Mouse (Mus musculus) CH12.LX (cell line): Measurements from ENCODE around the gene Cdyl. TPM values are rescaled to one million over a fixed set of nuclear protein-coding genes. Genes with fewer than 3 reads are reported as not detected.

Experiments used
- DNase-seq: peaks from one replicate; pipeline ENCODE4 v3.0.0-alpha.2; 2013; ENCODE audit errors: extremely low read depth
- H3K27ac ChIP-seq: 2 replicates; pipeline ENCODE4 v1.5.1; 2012; ENCODE audit warnings: low read depth, mild to moderate bottlenecking, control low read depth, moderate library complexity; ENCODE audit not compliant: insufficient read depth
- H3K27me3 ChIP-seq: replicated peaks from 2 replicates; pipeline ENCODE3; 2012; ENCODE audit warnings: inconsistent platforms
- H3K36me3 ChIP-seq, 2 experiments: replicated peaks in 1 of 2; 2 replicates each; pipeline versions ENCODE3 to v1.6.1; 2012; ENCODE audit warnings: inconsistent platforms in 1 of 2, low read length in 1 of 2, mild to moderate bottlenecking in 1 of 2, mixed read lengths in 1 of 2, moderate library complexity in 1 of 2; ENCODE audit not compliant: control insufficient read depth in 1 of 2, insufficient read depth in 1 of 2
- H3K4me1 ChIP-seq, 2 experiments: 2 replicates each; pipeline ENCODE4 v1.6.1; 2012; ENCODE audit warnings: inconsistent platforms in 1 of 2, moderate library complexity in 1 of 2; ENCODE audit not compliant: insufficient read depth in 2 of 2, control insufficient read depth in 1 of 2
- H3K4me2 ChIP-seq: 2 replicates; pipeline ENCODE4 v1.6.1; 2012; ENCODE audit warnings: low read depth, mild to moderate bottlenecking, control low read depth; ENCODE audit not compliant: poor library complexity, insufficient read depth, severe bottlenecking
- H3K4me3 ChIP-seq, 3 experiments: fragments of 150-350 bp in 1 of 3; sonication (generic) in 1 of 3; replicated peaks in 1 of 3; 2 replicates each; pipeline versions ENCODE3 to v1.5.1; 2011 to 2012; ENCODE audit warnings: low read depth in 2 of 3, low read length in 2 of 3, mild to moderate bottlenecking in 2 of 3, moderate library complexity in 2 of 3, control low read depth in 1 of 3, improper control_type of control experiment in 1 of 3, inconsistent platforms in 1 of 3, mixed read lengths in 1 of 3; ENCODE audit not compliant: poor library complexity in 1 of 3
- H3K79me2 ChIP-seq: replicated peaks from 2 replicates; pipeline ENCODE4 v1.6.1; 2012; ENCODE audit warnings: mild to moderate bottlenecking, moderate library complexity; ENCODE audit not compliant: control insufficient read depth, poor library complexity, insufficient read depth, severe bottlenecking; ENCODE audit errors: extremely low read depth
- H3K9ac ChIP-seq: 2 replicates; pipeline ENCODE4 v1.6.1; 2012; ENCODE audit warnings: low read depth, mild to moderate bottlenecking, control low read depth, moderate library complexity; ENCODE audit not compliant: insufficient read depth
- H3K9me3 ChIP-seq: replicated peaks from 2 replicates; pipeline ENCODE3; 2012; ENCODE audit warnings: low read length, inconsistent platforms, mixed read lengths
- CTCF ChIP-seq, 2 experiments: IDR thresholded peaks in 1 of 2; conservative IDR thresholded peaks in 1 of 2; 2 replicates each; pipeline ENCODE4 v1.5.1; 2011 to 2012; ENCODE audit warnings: low read depth in 2 of 2, low read length in 2 of 2, improper control_type of control experiment in 1 of 2, inconsistent platforms in 1 of 2, mild to moderate bottlenecking in 1 of 2, moderate library complexity in 1 of 2
- E2F4 ChIP-seq: IDR thresholded peaks from 2 replicates; pipeline ENCODE4 v1.6.1; 2011; ENCODE audit warnings: low read depth, low read length, improper control_type of control experiment; ENCODE audit not compliant: insufficient replicate concordance
- ELF1 ChIP-seq: IDR thresholded peaks from 2 replicates; pipeline ENCODE4 v1.6.1; 2014; ENCODE audit warnings: low read depth, mild to moderate bottlenecking, inconsistent platforms, low read length, improper control_type of control experiment
- EP300 ChIP-seq: IDR thresholded peaks from 2 replicates; pipeline ENCODE4 v1.6.1; 2011; ENCODE audit warnings: low read length, improper control_type of control experiment
- IRF4 ChIP-seq: IDR thresholded peaks from 2 replicates; pipeline ENCODE4 v1.6.1; 2014; ENCODE audit warnings: low read depth, mild to moderate bottlenecking, inconsistent platforms, low read length, improper control_type of control experiment
- KAT2A ChIP-seq: IDR thresholded peaks from 2 replicates; pipeline ENCODE4 v1.6.1; 2012; ENCODE audit warnings: low read length, improper control_type of control experiment, inconsistent platforms; ENCODE audit not compliant: insufficient replicate concordance
- MAFK ChIP-seq: IDR thresholded peaks from 2 replicates; pipeline ENCODE4 v1.6.1; 2011; ENCODE audit warnings: low read length, improper control_type of control experiment; ENCODE audit not compliant: insufficient replicate concordance
- MAZ ChIP-seq: IDR thresholded peaks from 2 replicates; pipeline ENCODE4 v1.6.1; 2012; ENCODE audit warnings: low read depth, mild to moderate bottlenecking, inconsistent platforms, low read length, improper control_type of control experiment, moderate library complexity
- MXI1 ChIP-seq: IDR thresholded peaks from 2 replicates; pipeline ENCODE4 v1.6.1; 2011; ENCODE audit warnings: mild to moderate bottlenecking, low read depth, low read length, improper control_type of control experiment
- NRF1 ChIP-seq: IDR thresholded peaks from 2 replicates; pipeline ENCODE4 v1.6.1; 2014; ENCODE audit warnings: low read depth, mild to moderate bottlenecking, inconsistent platforms, low read length, improper control_type of control experiment, moderate library complexity
- PAX5 ChIP-seq: IDR thresholded peaks from 2 replicates; pipeline ENCODE4 v1.6.1; 2012; ENCODE audit warnings: low read length, inconsistent platforms, mixed read lengths
- POLR2A ChIP-seq: IDR thresholded peaks from 2 replicates; pipeline ENCODE4 v1.6.1; 2011; ENCODE audit warnings: low read depth, mild to moderate bottlenecking, improper control_type of control experiment, low read length
- POLR2AphosphoS2 ChIP-seq: IDR thresholded peaks from 2 replicates; pipeline ENCODE4 v1.6.1; 2011; ENCODE audit warnings: low read depth, low read length, improper control_type of control experiment
- RCOR1 ChIP-seq: conservative IDR thresholded peaks from 2 replicates; pipeline ENCODE4 v1.6.1; 2012; ENCODE audit warnings: low read depth, mild to moderate bottlenecking, inconsistent platforms, low read length, improper control_type of control experiment
- SIN3A ChIP-seq: IDR thresholded peaks from 2 replicates; pipeline ENCODE4 v1.6.1; 2012; ENCODE audit warnings: low read length, improper control_type of control experiment, inconsistent platforms
- SMC3 ChIP-seq: IDR thresholded peaks from 2 replicates; pipeline ENCODE4 v1.6.1; 2011; ENCODE audit warnings: low read depth, low read length, improper control_type of control experiment
- UBTF ChIP-seq: IDR thresholded peaks from 2 replicates; pipeline ENCODE4 v1.6.1; 2012; ENCODE audit warnings: low read depth, mild to moderate bottlenecking, inconsistent platforms, low read length, improper control_type of control experiment, moderate library complexity
- dilution Hi-C: fragments of 300-500 bp; cut with MboI; formaldehyde crosslinking; loops from 2 replicates; pipeline ENCODE4 v1.14.3; 2020; ENCODE audit warnings: low sequenced_read_pairs; ENCODE audit not compliant: extremely low pct_unique_long_range_greater_than_20kb, extremely low pct_ligation_motif_present
- in situ Hi-C: fragments of 300-500 bp; cut with MboI; formaldehyde crosslinking; loops from 3 replicates; pipeline ENCODE4 v1.14.3; 2019; ENCODE audit warnings: low sequenced_read_pairs, low pct_ligation_motif_present, low pct_unique_long_range_greater_than_20kb, mixed read lengths
- polyA plus RNA-seq: library from polyadenylated mRNA; unstranded; fragments of >175 nt; gene quantifications from 2 replicates; pipeline ENCODE4 v1.2.1, GENCODE M21; 2012; ENCODE audit warnings: low read depth; ENCODE audit not compliant: insufficient read length
- total RNA-seq, 2 experiments: library from RNA; depleted of rRNA; stranded (reverse); fragments of 300-350 nt in 1 of 2; fragments of >200 nt in 1 of 2; gene quantifications; 2 replicates each; pipeline ENCODE4 v1.2.3; 2012 to 2014

Gene Cdyl
- total and polyA plus RNA-seq, 3 experiments: 5.7 to 9.1 (median 8.3) TPM

DNA sequence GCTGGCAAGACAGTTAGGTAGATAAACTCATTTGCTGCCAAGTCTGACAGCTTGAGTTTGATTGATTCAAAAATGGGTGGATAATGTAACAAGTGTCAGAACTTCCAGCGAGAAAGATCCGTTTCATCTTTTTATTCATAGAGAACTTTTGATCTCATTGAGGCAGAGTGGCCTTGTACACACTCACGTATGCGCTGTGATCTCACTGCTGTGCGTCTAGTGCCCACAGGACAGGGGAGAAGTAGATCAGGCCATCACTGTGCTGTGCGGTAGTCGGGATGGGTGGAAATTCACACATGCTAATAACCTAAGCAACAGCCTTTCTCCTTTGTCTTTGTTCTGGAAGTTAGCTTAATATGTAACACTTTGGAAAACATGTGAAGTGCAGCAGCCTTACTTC lies 146.5 kb downstream of the Cdyl start:
- in situ Hi-C loops: no loop called here
- no peak for TF ChIP-seq SIN3A
- no peak for TF ChIP-seq MAFK
- no peak for TF ChIP-seq NRF1
- no peak for TF ChIP-seq CTCF (conservative IDR thresholded peaks at IDR 0.05 in 1 of 2, IDR thresholded peaks at IDR 0.05 in 1 of 2; ENCODE audit: low read depth in 2 of 2, low read length in 2 of 2)
- TF ChIP-seq IRF4: no peak
- no peak for TF ChIP-seq MXI1
- no peak for TF ChIP-seq MAZ
- no peak for TF ChIP-seq PAX5
- no peak for TF ChIP-seq UBTF
- TF ChIP-seq E2F4: no peak
- no peak for TF ChIP-seq ELF1
- TF ChIP-seq POLR2AphosphoS2: no peak
- TF ChIP-seq KAT2A: no peak
- TF ChIP-seq RCOR1: no peak
- no peak for TF ChIP-seq EP300
- no peak for TF ChIP-seq SMC3

GRCm38 (mm10) chr13:35807016-35807415 lies 147.4 kb downstream of the Cdyl start:
- dilution Hi-C loops (no loop called here), in situ Hi-C loops (no loop called here)
- Histone ChIP-seq H3K27ac (no peak overlapping the region), H3K79me2 (peaks cover 2% of the 10 kb centered on the region), H3K4me2 (no peak overlapping the region), H3K4me1 (peaks cover 20 to 48% of the 10 kb centered on the region in 2 experiments), H3K36me3 (peaks cover 0 to 20% of the 10 kb centered on the region in 2 experiments), H3K9me3 (peaks cover 4% of the 10 kb centered on the region), H3K27me3 (no peaks in the 10 kb centered on the region), H3K9ac (no peak overlapping the region), H3K4me3 (no peak overlapping the region)
- TF ChIP-seq CTCF (conservative IDR thresholded peaks at IDR 0.05 in 1 of 2, IDR thresholded peaks at IDR 0.05 in 1 of 2; ENCODE audit: low read depth in 2 of 2, low read length in 2 of 2) (peak; percentile 31 to 39; a peak in 2 of 4 replicates), POLR2A (no peak)
- DNase-seq: no peak

More for the DNA sequence above, 146.5 kb downstream of the Cdyl start:
- dilution Hi-C loops: no loop called here
- Histone ChIP-seq H3K9me3 (peaks cover 4% of the 10 kb centered on the region), H3K4me1 (peaks cover 17 to 40% of the 10 kb centered on the region in 2 experiments), H3K4me2 (no peak overlapping the region), H3K27ac (no peak overlapping the region), H3K9ac (no peak overlapping the region), H3K27me3 (no peaks in the 10 kb centered on the region), H3K79me2 (no peaks in the 10 kb centered on the region; the same call in none of the 2 replicates), H3K36me3 (peaks cover 0 to 20% of the 10 kb centered on the region in 2 experiments), H3K4me3 (no peak overlapping the region)
- no peak for DNase-seq
